Mouse (Mus musculus) thymus, postnatal 36 days (tissue): Measurements from ENCODE around the gene Ndufs8.
A peak's percentile ranks its signal among the peaks of the same experiment; 100 is the strongest.
"Not testable (repeated sequence)": the region's sequence is repeated elsewhere in the genome, so short reads cannot be mapped to it uniquely, and the experiment has no call there.

Experiments used
- DNase-seq, 2 experiments: peaks; one replicate each; pipeline ENCODE4 v3.0.0; 2022; ENCODE audit warnings: mixed read lengths in 2 of 2

The Ndufs8 gene

DNA sequence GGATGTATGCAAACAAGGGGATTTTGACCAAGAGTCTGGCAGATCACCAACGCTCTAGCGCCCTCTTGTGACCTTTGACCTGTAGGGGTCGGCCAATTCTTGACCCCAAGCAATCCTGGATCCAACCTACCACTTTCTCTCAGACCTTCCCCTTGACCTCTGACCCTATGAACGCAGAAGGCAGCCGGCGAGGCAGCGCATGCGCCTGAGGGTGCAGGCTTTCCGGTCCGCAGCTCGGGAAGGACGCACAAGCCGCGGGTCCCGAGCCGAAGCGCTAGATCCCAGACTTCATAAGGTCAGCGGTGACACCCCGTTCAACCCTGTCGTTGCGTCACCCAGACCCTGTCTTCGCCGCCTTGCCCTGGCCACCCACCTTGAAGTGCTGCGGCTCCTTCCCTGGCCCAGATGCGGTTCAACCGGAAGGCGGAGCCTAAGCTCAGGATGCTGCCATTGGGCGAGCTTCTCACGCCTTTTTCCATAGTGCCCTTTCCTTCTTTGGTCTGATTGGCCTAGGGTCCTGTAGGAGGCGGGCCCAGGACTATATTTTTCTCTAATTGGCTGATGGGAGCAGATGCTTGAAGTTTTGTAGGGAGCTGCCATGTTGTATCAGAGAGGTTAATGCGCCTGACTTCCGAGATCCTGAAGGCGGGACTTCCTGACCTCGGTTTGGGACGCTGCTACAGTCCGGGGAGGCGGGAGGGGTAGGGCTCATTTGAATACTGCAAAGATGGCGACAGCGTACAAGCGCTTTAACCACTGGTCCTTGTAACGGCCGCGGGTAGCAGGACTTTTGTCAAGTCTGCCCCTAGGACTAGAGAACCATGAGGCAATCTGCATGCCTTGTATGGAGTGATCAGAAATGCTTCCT, at the start of gene Ndufs8:
Gene Ndufs8 (minus strand): TSS at position 438 of the 868 bp plus-strand sequence.
- peak; percentile 89 to 92 for DNase-seq

DNA sequence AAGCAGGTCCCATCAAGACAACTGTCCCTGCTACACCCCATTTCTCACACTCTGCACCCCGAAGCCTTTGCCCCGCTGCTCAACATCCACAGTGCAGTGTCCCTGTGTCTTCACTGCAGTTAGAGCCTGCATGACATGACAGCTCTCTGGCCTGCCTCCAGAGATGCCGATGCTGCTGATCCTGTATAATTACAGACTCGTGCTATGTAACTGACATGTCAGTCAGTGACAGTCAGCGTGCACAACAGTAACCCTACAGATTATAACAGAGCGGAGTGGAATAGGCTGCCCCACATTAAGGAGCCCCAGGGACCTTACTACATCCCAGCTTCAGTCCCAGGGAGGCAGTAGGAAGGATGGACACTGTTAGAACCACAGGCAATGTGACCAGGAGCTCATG, 49.2 kb upstream of the Ndufs8 start:
- not testable (repeated sequence) for DNase-seq

DNA sequence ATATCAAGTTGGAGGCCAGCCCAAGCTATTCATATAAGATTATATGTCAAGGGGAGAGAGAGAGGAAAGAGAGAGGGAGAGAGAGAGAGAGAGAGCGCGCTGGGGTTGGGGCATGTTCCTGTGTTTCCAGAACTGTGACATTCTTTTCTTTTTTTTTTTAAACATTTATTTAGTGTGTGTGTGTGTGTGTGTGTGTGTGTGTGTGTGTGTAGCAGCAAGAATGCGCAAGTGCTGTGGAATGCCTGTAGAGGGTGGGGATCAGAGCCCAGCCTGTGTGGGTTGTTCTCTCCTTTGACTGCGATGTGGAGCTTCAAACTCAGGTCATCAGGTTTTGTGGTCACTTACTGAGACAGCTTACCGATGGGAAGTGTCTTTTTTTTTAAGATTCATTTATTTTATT, 47.6 kb upstream of the Ndufs8 start:
- DNase-seq: no peak

DNA sequence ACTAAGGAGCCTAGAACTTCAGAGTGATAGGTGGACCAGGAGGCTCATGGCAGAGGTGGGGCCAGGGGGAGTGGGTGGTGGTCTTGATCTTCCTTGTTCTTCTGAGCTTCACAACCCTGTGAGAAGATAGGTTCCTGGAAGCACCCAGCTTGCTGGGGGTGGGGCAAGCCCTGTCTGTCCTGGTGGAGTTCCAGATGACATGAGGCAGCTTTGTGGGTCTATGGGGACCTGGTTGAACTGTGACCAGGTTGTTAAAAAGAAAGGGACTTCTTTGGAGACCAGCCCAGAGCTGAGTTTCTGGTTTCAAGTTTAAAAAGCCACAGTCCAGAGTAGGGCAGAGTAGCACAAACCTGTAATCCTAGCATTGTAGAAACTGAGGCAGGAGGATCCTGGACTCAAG, 46.5 kb upstream of the Ndufs8 start:
- DNase-seq: no peak

DNA sequence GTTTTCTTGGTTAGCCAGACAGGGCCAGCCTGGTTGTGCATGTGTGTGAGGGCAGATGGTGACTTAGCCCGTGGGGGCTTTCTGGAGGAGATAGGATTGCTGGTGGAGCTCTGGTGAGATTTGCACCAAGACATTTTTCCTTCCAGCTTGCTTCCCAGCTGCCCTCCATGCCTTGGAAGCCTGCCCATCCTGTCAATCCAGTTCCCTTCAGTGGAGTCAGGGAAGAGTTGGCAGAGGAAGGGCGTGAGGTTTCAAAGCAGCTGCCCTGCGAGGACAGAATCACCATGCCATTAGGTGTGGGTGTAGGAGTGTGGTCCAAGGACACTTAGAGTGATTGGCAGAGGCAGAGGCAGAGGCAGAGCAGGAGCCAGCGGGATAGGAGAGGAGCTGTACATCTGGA, 45.9 kb upstream of the Ndufs8 start, which contains the start of gene Aldh3b3:
Gene Aldh3b3 (plus strand): TSS at position 176 of the 400 bp plus-strand sequence.
- no peak for DNase-seq

DNA sequence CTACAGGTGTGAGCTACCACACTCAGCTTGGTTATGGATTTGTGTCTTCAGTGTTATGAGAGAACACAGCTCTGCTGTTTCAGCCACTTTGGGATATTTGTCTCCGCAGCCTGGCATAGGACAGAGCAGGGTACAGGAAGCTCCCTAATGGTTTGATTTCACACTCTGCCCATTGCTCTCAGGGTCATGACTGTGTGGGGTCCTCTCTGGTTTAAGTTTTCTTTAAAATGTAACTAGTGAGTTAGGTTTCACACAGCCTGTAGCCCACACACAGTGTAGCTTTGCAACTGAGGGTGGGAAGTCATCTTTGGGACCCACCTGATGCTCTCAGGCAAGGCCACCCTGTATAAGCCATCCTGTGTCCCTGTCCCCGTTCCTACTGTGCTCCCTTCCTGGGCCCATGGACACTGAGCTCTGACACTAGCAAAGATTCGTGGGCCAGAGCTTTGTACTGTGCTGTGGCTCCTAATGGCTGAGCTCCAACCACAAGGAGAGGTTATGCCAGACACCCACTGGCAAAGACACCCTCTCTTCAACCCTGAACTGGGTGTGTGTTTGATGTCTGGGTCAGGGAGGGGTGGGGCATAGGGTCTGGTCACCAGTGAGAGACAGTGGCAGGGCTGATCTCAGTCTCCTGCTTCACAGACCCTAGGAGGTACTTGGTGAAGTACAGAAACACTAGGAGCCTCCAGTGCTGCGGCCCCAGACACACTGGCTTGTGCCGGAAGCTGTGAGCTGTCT, 44.9 kb upstream of the Ndufs8 start:
- DNase-seq: not testable (repeated sequence)

DNA sequence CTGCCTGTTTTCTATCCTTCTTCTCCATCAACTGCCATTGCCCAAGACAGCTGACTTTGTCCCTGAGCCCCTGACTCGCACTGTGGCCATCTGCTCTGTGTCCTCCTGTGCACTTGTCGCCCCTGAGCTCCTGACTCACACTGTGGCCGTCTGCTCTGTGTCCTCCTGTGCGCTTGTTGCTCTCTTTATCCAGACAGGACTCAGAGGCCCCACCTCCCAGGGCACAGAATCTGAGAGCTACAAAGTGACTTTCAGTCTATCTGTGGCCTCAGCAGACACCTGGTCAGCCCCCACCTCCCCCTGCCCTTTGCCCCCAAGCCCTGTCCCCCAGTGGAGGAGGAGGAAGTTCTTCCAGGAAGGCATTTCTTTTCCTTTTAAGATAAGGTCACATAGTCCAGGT, 43.2 kb upstream of the Ndufs8 start:
- DNase-seq: no peak

DNA sequence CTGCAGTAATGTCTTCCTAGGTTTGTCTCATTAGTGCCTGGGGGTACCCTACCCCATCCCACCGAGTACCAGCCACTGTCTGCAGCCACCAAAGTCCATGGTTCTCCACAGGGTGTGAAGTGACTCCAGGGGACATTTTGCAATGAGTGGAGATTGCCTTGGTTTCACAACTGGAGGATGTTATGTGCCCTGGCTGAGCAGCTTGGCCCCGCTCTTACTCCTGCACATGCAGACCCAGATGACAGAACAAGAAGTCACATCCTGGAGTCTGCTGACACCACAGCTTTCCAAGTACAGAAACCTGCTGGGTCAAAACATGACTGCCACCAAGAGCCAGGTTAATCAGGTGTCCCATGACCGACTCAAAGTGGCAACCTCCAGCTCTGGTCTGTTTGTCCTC, 42.5 kb upstream of the Ndufs8 start:
- no peak for DNase-seq

DNA sequence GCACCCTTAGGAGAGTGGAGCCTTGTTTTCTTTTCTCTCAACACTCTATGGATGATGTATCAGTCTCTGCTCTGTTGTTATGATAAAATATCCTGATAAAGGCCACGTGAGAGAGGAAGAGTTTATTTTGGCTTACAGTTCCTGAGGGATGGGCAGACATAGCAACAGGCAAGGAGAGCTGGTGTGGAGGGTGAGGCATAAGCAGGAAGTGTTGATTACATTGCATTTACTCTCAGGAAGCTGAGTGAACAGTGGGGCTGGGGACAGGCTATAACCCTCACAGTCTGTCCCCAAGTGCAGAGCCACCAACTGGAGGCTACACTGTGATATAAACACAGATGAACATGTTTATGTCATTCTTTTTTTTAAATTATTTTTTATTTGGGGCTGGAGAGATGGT, 39.5 kb upstream of the Ndufs8 start:
- DNase-seq: no peak

DNA sequence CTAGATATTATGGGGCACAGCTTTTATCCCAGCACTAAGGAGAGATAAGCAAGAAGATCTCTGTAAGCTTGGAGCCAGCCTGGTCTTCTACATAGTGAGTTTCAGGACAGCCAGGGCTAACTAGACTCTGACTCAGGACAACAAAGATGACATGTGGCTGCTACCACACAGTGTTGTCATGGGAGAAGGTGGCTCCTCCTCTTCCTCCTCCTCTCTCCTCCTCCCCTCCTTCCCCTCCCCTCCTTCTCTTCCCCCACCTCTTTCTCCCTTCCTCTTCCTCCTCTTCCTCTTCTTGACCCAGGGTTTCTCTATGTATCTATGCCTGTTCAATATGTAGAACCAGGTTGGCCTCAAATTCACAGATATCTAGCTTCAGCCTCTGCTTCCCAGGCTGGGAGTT, 38.9 kb upstream of the Ndufs8 start:
- DNase-seq: no peak

DNA sequence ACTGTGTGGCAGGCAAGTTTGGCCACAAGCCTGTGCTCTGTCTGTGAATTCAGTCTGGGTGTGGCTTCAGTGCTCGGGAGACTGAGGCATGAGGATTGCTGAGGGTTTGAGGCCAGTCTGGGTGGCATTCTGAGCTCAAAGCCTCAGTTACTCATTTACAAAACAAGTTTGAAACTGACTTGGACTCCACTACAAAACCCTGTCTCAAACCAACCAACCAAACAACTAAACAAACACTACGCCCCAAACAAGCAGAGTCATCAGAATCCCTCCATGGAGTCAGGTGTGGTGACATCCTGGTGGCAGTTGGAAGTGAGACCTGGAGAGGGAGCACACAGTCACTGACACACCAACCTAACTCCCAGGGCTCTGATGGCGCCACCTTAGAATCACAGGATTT, 37.8 kb upstream of the Ndufs8 start:
- DNase-seq: no peak

DNA sequence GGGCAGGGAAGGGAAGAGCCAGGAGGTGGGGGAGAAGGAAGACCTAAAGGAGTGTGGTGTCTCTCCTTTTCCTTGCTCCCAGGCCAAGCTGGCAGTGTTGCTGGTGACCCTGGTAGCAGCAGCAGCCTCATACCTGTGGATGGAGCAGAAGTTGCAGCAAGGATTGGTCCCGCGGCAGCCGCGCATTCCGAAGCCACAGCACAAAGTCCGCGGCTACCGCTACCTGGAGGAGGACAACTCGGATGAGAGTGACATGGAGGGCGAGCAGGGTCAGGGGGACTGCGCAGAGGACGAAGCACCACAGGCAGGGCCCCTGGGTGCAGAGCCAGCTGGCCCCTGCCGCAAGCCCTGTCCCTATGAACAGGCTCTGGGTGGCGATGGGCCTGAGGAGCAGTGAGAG, 36.0 kb upstream of the Ndufs8 start:
- no peak for DNase-seq

DNA sequence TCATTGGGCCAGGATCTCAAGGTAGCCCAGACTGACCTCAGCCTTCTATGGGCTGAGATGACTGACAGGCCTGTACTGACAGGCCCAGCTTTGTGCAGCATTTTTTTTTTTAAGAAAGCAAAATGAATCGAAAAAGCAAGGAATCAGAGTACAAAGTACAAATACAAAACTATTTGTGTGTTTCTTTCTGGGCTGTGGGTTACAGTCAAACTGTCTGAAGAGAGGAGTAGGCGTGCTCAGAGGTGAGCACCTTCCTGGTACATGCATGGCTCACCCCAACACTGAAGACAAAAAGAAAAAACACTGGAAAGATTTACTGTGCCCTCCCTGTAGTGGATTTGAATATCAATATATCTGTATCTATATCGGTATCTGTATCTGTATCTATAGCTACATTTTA, 35.2 kb upstream of the Ndufs8 start:
- DNase-seq: no peak

DNA sequence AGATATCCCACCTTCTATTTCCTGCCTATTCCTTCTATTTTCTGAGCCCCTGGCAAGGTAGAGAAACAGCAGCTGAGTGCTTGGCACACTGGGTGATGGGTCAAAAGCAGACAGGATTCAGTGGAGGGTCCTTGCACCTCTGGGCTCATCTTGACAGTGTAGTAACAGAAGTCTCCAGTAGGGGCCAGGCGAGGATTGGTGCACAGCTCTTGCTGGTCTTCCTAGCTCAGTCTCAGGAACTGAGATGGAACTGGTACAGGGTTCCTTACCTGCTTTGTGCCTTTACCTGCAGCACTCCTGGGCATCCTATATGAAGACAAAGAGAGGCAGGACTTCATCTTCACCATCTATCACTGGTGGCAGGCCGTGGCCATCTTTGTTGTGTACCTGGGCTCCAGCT, 34.1 kb upstream of the Ndufs8 start:
- peak; percentile 67 for DNase-seq

DNA sequence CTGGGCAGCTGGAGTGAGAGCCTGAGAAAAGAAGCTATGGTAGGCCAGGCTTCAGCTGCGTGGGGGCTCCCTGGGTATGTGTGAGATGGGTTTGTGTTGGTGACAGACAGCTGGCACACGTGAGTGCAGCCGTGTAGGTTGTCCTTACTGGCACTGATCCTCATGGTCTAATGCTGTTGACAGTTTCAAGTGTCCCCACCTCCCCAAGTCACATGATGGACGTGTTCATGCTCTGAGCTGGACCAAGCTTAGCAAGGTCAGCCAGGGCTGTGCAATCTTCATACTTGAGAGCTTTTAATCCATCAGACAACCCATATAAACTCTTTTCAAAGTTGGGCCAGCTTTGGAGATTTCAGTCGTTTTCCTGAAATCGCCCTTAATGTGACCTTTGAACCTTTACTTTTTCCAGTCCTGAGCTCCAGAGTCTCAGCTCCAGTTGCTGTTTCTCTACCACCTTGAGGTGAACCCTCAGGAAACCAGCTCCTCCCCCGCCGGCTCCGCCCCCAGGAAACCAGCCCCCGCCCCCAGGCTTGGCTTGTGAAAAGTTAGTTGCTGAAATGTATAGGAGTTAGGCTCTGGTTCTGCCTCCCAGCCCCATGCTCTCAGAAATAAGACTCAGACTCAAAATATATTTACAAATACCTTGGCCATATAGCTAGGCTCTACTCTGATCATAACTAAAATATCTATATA, 33.4 kb upstream of the Ndufs8 start:
- DNase-seq: peak; percentile 77

DNA sequence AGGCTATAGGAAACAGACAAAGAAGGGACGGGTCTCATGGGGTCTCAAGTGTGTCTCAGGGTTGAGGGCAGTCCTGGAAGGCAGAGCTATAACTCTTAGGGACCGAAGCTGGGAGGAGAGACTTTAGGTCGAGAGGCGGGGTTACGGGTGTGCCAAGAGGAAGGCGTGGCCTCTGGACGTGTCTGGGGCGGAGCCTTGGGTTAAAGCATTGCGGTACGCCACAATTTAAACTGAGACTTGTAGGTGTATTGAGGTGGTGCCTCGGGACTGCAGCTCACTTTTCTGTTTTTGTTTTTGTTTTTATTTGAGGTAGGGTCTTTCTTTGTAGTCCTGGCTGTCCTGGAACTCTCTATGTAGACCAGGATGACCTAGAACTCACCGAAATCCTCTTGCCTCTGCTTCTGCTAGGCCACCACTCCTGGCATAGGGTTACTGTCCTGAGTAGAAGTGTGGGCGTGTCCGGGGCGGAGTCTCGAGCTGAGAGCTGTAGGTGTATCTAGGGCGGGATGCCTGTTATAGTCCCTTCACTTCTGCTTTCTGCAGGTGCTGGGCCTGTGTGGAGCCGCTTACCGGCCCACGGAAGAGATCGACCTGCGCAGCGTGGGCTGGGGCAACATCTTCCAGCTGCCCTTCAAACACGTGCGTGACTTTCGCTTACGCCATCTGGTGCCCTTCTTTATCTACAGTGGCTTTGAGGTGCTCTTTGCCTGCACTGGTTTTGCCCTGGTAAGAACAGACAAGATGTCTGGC, 30.6 kb upstream of the Ndufs8 start:
- DNase-seq: peak; percentile 63 to 68

DNA sequence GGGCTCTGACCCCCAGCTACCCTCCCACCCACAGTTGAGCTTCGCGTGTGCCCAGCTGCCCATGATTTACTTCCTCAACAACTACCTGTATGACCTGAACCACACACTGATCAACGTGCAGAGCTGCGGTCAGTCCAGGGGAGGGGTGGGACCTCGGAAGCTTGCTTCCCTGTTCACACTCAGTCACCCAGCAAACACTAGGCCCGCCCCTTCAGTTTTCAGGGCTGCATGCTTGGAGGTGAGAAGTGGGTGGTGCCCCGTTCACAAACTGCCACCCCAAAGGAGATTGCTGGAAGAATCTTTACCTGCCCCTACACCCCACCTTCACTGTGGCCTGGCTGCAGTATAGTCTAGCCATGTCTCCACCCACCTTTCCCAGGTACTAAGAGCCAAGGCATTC, 29.7 kb upstream of the Ndufs8 start:
- no peak for DNase-seq

DNA sequence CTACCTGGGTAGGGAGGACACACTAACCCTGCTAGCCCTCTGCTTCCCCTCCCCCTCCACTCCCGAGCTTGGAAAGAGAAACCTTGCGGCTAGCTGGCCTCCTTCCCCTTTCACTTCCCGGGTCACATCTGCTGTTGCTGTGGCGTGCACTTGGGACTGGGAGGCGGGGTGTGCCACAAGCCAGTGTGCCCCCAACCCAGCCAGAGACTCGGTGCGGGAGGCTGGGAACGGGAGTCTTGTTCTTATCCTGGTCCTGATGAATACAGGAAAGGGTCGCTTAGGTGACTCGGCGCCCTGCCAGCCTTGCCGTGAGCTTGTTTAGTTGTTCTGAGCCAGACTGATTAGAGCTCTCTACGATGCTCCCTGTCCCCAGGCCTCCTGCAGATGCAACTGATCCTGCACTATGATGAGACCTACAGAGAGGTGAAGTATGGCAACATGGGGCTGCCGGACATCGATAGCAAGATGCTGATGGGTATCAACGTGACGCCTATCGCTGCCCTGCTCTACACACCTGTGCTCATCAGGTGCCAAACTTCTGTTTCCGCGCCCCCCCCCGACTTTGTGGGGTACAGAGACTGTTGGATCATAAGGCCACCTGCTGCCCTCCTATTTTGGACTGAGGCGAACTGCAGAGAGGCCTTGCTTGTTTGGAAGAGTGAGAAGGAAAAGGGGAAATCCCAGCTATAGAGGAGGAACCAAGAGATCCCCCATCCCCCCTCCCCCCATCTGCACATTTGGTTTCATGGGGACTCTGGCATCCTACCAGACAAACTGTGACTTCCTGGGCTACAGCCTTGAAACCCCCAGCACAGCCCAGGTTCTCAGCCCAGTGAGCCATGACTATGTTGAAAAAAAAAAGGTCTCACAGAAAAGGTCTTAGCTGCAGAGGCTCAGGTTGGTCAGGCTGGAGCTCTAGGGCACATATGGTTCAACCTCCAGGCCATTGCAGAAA, 23.6 kb upstream of the Ndufs8 start:
- peak; percentile 60 to 64 for DNase-seq

DNA sequence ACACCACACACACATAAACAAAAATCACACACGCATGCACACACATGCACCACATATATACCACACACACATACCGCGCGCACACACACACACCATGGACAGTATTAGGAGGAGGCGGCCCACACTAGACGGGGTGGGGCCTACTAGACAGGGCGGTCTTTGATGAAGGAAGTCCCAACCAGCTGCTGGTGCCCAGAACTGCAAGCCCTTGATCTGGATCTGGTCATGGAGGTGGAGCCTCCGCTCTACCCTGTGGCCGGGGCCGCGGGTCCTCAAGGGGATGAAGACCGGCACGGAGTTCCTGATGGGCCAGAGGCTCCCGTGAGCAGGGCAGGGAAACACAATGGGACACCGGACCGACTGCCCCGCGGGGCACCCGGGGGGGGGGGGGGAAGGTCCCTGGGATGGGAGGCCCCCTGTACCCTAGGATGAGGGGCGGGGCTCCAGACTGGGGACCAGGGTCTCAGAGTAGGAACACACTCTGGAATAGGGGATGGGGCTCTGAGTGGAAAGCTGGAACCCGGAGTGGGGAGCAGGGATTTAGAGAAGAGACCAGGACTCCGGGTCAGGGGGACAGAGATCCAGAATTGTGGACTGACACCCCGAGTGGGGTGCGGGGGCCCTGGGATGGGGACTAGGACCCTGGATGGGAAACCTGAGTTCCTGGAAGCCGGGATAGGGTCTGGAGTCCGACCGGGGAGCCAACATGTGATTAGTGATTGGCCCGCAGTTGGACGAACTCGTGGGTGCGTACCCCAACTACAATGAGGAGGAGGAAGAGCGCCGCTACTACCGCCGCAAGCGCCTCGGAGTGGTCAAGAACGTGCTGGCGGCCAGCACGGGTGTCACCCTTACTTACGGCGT, 22.7 kb upstream of the Ndufs8 start, which contains the start of gene Unc93b1:
Gene Unc93b1 (plus strand): TSS at position 155 of the 864 bp plus-strand sequence.
- DNase-seq: peak in 1 of 2 experiments; percentile 31

DNA sequence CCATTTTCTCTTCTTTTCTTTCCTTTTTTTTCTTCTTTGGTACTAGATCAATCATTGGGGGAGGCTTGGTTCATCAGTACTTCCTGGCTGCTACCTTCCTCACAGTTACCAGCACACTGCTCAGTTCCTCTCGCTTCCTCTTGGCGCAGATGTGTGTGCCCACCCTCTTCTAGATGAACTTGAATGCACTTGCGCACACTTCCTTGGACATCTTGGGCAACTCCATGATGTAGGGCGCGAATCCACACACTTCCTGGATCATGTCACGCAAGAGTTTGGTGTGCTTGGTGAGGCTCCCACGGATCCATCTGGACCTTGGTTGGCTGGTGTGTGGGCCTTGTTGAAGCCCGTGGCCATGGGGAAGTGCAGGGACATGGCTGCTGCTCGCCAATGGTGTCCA, 19.1 kb upstream of the Ndufs8 start:
- no peak for DNase-seq
